Mouse (Mus musculus): ENCODE results near the gene 1700025F22Rik.

DNA sequence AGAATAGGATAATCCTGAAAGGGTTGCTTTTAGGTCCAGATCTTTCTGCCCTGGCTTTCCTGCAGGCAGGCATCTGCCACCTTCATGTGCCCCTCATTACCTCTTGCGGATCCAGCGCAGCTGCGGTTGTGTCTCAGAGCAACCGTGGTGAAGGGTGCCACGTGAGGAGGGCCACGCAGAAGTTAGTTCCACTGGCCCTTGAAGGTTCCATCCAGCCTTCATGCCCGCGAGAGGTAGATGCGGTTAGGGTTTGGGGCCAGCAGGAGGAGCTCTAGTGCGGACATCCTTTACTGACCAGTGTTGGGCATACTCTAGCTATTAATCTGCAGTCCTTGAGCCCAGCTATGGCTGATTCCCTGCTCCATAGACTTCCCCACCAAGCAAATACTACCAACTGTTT lies at the start of gene 1700025F22Rik:
- no peak for TF ChIP-seq POLR2A (IDR thresholded peaks at IDR 0.05; ENCODE audit: control insufficient read depth, extremely low read depth, insufficient read depth, low read length, poor library complexity)
- TF ChIP-seq CTCF (IDR thresholded peaks at IDR 0.05; ENCODE audit: borderline replicate concordance, control insufficient read depth, extremely low read depth, insufficient read depth, low read length, poor library complexity), result peak; percentile 41; the same call in 1 of the 2 replicates

Data from thymus, adult 2 months (tissue).